Mouse (Mus musculus): ENCODE data around the gene Klf13. TPM values are rescaled to one million over a fixed set of nuclear protein-coding genes. Genes with fewer than 3 reads are reported as not detected.

Gene Klf13
- 385 TPM for total RNA-seq (2023)

GRCm38 (mm10) chr7:63938914-63939396, at the start of gene Klf13:
TSS of gene Klf13 (minus strand) at chr7:63938915.

GRCm38 (mm10) chr7:63916268-63916907, 22.3 kb downstream of the Klf13 start, which contains the start of gene E030018B13Rik:
TSS of gene E030018B13Rik (plus strand) at chr7:63916857.

Other genes starting within 250 kb of the Klf13 start
- not detected for gene E030018B13Rik, start 22.1 kb downstream of the Klf13 start, total RNA-seq (2023)
- 28.4 TPM for gene Trpm1, start 214.9 kb upstream of the Klf13 start, total RNA-seq (2023)